Comparison of ENCODE assay signal across 8 mouse cellular contexts in the genomic region with DNA sequence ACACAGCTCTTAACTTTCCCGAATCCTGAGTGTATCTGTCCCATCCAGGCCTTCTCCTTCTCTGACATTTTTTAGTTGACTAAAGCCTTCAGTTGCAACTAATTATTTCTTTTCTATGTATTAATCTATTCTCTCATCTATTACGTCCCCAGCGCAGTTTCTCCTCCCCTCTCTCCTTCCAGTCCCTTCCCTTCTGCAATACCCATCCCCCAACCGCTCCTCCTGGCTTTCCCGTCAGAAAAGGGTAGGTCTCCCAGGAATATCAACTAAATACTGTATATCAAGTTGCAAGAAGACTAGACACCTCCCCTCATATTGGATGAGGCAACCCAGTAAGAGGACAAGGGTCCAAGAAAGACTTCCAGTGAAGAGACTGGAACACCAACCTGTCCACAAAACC. TPM values are rescaled to one million over a fixed set of nuclear protein-coding genes. Genes with fewer than 3 reads are reported as not detected.
DNase-seq lines count a peak whose midpoint lies in the region; ATAC-seq and TF ChIP-seq lines count a peak whose summit lies in the region.

No protein-coding gene starts in this region.

- no peak overlapping the region for H3K27ac ChIP-seq in heart, embryonic 15.5 days
- no peak overlapping the region for H3K27ac ChIP-seq in hindbrain, embryonic 13.5 days
- H3K27ac ChIP-seq in midbrain, embryonic 10.5 days (replicated peaks), result peak overlapping the region; percentile 80

- TF ChIP-seq POLR2A in brain, embryonic 14.5 days (IDR thresholded peaks at IDR 0.05; ENCODE audit: borderline replicate concordance, extremely low read depth, insufficient read depth, insufficient read length, poor library complexity, severe bottlenecking), result no peak

- no peak for DNase-seq in heart, postnatal 36 days
- DNase-seq in brain, embryonic 14.5 days (ENCODE audit: low read depth), result peak; percentile 15
- DNase-seq in midbrain, embryonic 10.5 days (ENCODE audit: low spot score), result no peak
- DNase-seq in embryo, embryonic 10 days (ENCODE audit: low spot score), result no peak
- no peak for DNase-seq in left cerebral cortex, adult 18-20 months (ENCODE audit: low spot score in 2 of 2)

- H3K4me3 ChIP-seq in heart, embryonic 15.5 days, result peak overlapping the region; percentile 45
- peak overlapping the region; percentile 38 for H3K4me3 ChIP-seq in hindbrain, embryonic 13.5 days
- peak overlapping the region; percentile 56 for H3K4me3 ChIP-seq in midbrain, embryonic 10.5 days

- no peaks in the 10 kb centered on the region for H3K36me3 ChIP-seq in heart, embryonic 15.5 days
- no peaks in the 10 kb centered on the region for H3K36me3 ChIP-seq in hindbrain, embryonic 13.5 days
- no peaks in the 10 kb centered on the region for H3K36me3 ChIP-seq in midbrain, embryonic 10.5 days

- no peaks in the 10 kb centered on the region for H3K9me3 ChIP-seq in heart, embryonic 15.5 days (replicated peaks)
- H3K9me3 ChIP-seq in hindbrain, embryonic 13.5 days, result no peaks in the 10 kb centered on the region
- no peaks in the 10 kb centered on the region for H3K9me3 ChIP-seq in midbrain, embryonic 10.5 days (replicated peaks)

- no peak for ATAC-seq in heart, embryonic 15.5 days (replicated peaks; ENCODE audit: insufficient number of reproducible peaks, insufficient read depth, low FRiP score, low read depth)
- ATAC-seq in hindbrain, embryonic 13.5 days (ENCODE audit: low FRiP score), result 0 out of 2 replicates have a peak, but pooled peaks have one; percentile 17
- ATAC-seq in frontal cortex, adult (ENCODE audit: low TSS enrichment), result no peak

- H3K4me2 ChIP-seq in heart, embryonic 15.5 days, result peak overlapping the region; percentile 84
- peak overlapping the region; percentile 59 for H3K4me2 ChIP-seq in hindbrain, embryonic 13.5 days

- H3K9ac ChIP-seq in heart, embryonic 15.5 days, result peak overlapping the region; percentile 53
- peak overlapping the region; percentile 63 for H3K9ac ChIP-seq in hindbrain, embryonic 13.5 days

- WGBS in heart, embryonic 15.5 days, result 20% methylated on average over 5 of the region's 5 CpGs
- WGBS in hindbrain, embryonic 13.5 days, result 10% methylated on average over 5 of the region's 5 CpGs
- WGBS in midbrain, embryonic 10.5 days, result 8% methylated on average over 5 of the region's 5 CpGs

- peaks cover 8% of the 10 kb centered on the region; the same call in 1 of the 2 replicates for H3K27me3 ChIP-seq in heart, embryonic 15.5 days
- peaks cover 39% of the 10 kb centered on the region for H3K27me3 ChIP-seq in hindbrain, embryonic 13.5 days
- H3K27me3 ChIP-seq in midbrain, embryonic 10.5 days (ENCODE audit: low read depth, poor library complexity, severe bottlenecking), result peaks cover 62% of the 10 kb centered on the region

- peaks cover 9% of the 10 kb centered on the region for H3K4me1 ChIP-seq in heart, embryonic 15.5 days (replicated peaks)
- peaks cover 8% of the 10 kb centered on the region for H3K4me1 ChIP-seq in hindbrain, embryonic 13.5 days (replicated peaks)
- peaks cover 16% of the 10 kb centered on the region for H3K4me1 ChIP-seq in midbrain, embryonic 10.5 days

- intact Hi-C loops in heart, postnatal 36 days (cut with DNase I), result no loop called here

- no peak for TF ChIP-seq CTCF in brain, embryonic 14.5 days (IDR thresholded peaks at IDR 0.05; ENCODE audit: borderline replicate concordance, extremely low read depth, insufficient read depth, insufficient read length)

RNA-seq across cellular contexts. Expression of gene Ppm1j, which starts 22.0 kb away (rescaled TPM):
- polyA plus RNA-seq in heart, embryonic 15.5 days (2015; fragmentation: Nextera tagmentation; extraction: Ambion mirVana), result 33.6 and 33.9 TPM in 2 replicates
- 10 to 100 TPM; 24.0 to 26.2 TPM for total RNA-seq in heart, postnatal 36 days (2021)
- polyA plus RNA-seq in brain, embryonic 14.5 days (2012; rRNA removed), result 1.2 and 2.1 TPM in 2 replicates
- polyA plus RNA-seq in hindbrain, embryonic 13.5 days (2015; fragmentation: Nextera tagmentation; extraction: Ambion mirVana), result 0.57 and 0.92 TPM in 2 replicates
- polyA plus RNA-seq in midbrain, embryonic 10.5 days (2016; fragmentation: Nextera tagmentation; extraction: Ambion mirVana), result 1.1 and 1.2 TPM in 2 replicates
- 1 to 10 TPM in 1 of 2 experiments, under 1 TPM in 1; 0.70 to 1.4 TPM for total RNA-seq in left cerebral cortex, adult 18-20 months (2021)

RNA-seq across cellular contexts. Expression of gene Fam19a3, which starts 22.8 kb away (rescaled TPM):
- polyA plus RNA-seq in heart, embryonic 15.5 days (2015; fragmentation: Nextera tagmentation; extraction: Ambion mirVana), result 0.78 and 0.95 TPM in 2 replicates
- total RNA-seq in heart, postnatal 36 days (2021), result 1 to 10 TPM; 2.2 to 2.4 TPM
- polyA plus RNA-seq in brain, embryonic 14.5 days (2012; rRNA removed), result 0.12 and 0.26 TPM in 2 replicates
- polyA plus RNA-seq in hindbrain, embryonic 13.5 days (2015; fragmentation: Nextera tagmentation; extraction: Ambion mirVana), result 0.04 and 0.06 TPM in 2 replicates
- 0.15 TPM in 1 of 2 replicates, not detected in the other for polyA plus RNA-seq in midbrain, embryonic 10.5 days (2016; fragmentation: Nextera tagmentation; extraction: Ambion mirVana)
- under 1 TPM; 0.12 to 0.45 TPM for total RNA-seq in left cerebral cortex, adult 18-20 months (2021)

RNA-seq across cellular contexts. Expression of gene Rhoc, which starts 29.3 kb away (rescaled TPM):
- polyA plus RNA-seq in heart, embryonic 15.5 days (2015; fragmentation: Nextera tagmentation; extraction: Ambion mirVana), result 170 and 177 TPM in 2 replicates
- total RNA-seq in heart, postnatal 36 days (2021), result 100 to 1,000 TPM in 1 of 2 experiments, 10 to 100 TPM in 1; 93.1 to 100 TPM
- 33.1 and 40.4 TPM in 2 replicates for polyA plus RNA-seq in brain, embryonic 14.5 days (2012; rRNA removed)
- polyA plus RNA-seq in hindbrain, embryonic 13.5 days (2015; fragmentation: Nextera tagmentation; extraction: Ambion mirVana), result 55.4 and 61.7 TPM in 2 replicates
- 87.0 and 89.3 TPM in 2 replicates for polyA plus RNA-seq in midbrain, embryonic 10.5 days (2016; fragmentation: Nextera tagmentation; extraction: Ambion mirVana)
- total RNA-seq in left cerebral cortex, adult 18-20 months (2021), result 10 to 100 TPM; 31.7 to 31.8 TPM

RNA-seq across cellular contexts. Expression of gene Mov10, which starts 59.5 kb away (rescaled TPM):
- polyA plus RNA-seq in heart, embryonic 15.5 days (2015; fragmentation: Nextera tagmentation; extraction: Ambion mirVana), result 24.4 and 34.9 TPM in 2 replicates
- total RNA-seq in heart, postnatal 36 days (2021), result 1 to 10 TPM; 4.8 to 8.0 TPM
- 6.0 and 8.6 TPM in 2 replicates for polyA plus RNA-seq in brain, embryonic 14.5 days (2012; rRNA removed)
- polyA plus RNA-seq in hindbrain, embryonic 13.5 days (2015; fragmentation: Nextera tagmentation; extraction: Ambion mirVana), result 10.2 and 14.5 TPM in 2 replicates
- 12.7 and 13.5 TPM in 2 replicates for polyA plus RNA-seq in midbrain, embryonic 10.5 days (2016; fragmentation: Nextera tagmentation; extraction: Ambion mirVana)
- total RNA-seq in left cerebral cortex, adult 18-20 months (2021), result 10 to 100 TPM in 1 of 2 experiments, 1 to 10 TPM in 1; 9.1 to 10.5 TPM

Comparison
In these comparisons a context has a peak if more than half of its experiments do, and no peak if none do; other contexts are left out.
1. RNA of gene Ppm1j, which starts 22.0 kb away (polyA plus RNA-seq): 33.6 to 33.9 TPM in heart, embryonic 15.5 days; 1.1 to 1.2 TPM in midbrain, embryonic 10.5 days, 1.2 to 2.1 TPM in brain, embryonic 14.5 days and 0.57 to 0.92 TPM in hindbrain, embryonic 13.5 days; every median in the first group is over 10 times any median in the second.
2. Peak in every context shown above with its lines, with median percentiles within 50 percentile points of each other: H3K4me3 ChIP-seq.